In genomic region chr13:34427527-34427926, GRCm38 (mm10) we compare ENCODE assay signal across 12 mouse cellular contexts.
"Had no signal": no experiment of that assay in that cellular context is flagged by ENCODE, and none has a peak within 500 bp of the region (broad histone marks: within the 10 kb centered on the region; RNA-seq: fewer than 3 reads in every experiment).

No protein-coding gene starts in this region.

- DNase-seq: lung, adult 18-20 months; lung, embryonic 14.5 days; lung, postnatal 14 days; lung, postnatal 36 days; right cerebral cortex, postnatal 25 days; right cerebral cortex, postnatal 4 days; spleen, adult 18-20 months; thymus, adult 2 months; thymus, postnatal 25 days; thymus, postnatal 4 days had no signal

- ATAC-seq: midbrain, embryonic 13.5 days; midbrain, embryonic 15.5 days had no signal
